Mouse (Mus musculus) skeletal muscle tissue, adult 2 months (tissue): ENCODE measurements at regions not wholly inside any gene's neighbourhood (a gene's known extent, or its start where the extent isn't known, plus 50 kb on each side); places are given as distances from the start of the nearest gene placed in this dataset.

ENCODE experiments used
- DNase-seq: peaks from one replicate; pipeline ENCODE4 v3.0.0-alpha.2; 2012; ENCODE audit warnings: low read depth, low spot score

GRCm38 (mm10) chr12:109272101-109272500 is 180.5 kb upstream of the Dlk1 start:
- DNase-seq = no peak

- no peak for DNase-seq
These were observed 137.8 kb upstream of the Dlk1 start for GRCm38 (mm10) chr12:109314850-109315249.

DNA sequence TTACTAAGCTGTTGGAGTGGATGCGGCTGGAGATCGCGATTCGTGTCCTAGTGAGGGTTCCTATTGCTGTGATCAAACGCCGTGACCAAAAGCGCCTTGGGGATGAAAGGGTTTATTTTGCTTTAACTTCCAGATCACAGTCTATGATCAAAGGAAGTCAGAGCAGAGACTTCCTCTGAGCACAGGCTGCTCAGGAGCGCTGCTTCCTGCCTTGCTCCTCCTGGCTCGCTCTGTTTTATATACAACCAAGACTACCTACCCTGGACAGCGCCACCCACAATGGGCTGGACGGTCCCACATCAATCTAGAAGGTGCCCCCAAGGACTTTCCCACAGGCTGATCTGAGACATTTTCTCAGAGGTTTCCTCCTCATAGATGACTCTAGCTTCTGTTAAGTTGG is 126.6 kb upstream of the Dlk1 start:
- DNase-seq = no peak

GRCm38 (mm10) chr12:109371327-109371726 is 81.3 kb upstream of the Dlk1 start:
- no peak for DNase-seq

DNA sequence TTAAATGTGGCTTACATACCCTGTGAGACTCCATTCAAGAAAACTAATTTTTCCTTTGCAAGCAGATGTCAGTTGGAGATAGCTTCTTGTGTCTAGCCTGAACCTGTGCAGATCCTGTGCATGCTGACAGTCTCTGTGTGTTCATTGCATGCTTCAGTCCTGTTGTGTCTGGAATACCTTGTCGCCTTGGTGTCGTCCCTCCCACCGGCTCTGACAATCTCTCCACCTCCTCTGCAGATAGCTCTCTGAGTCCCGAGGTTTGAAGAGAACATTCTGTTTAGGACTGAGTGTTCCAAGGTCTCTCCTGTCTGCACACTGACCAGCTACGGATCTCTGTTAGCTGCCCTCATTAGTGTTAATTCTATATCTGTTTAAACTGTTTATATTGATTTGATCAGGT is 66.8 kb upstream of the Dlk1 start:
- no peak for DNase-seq

DNA sequence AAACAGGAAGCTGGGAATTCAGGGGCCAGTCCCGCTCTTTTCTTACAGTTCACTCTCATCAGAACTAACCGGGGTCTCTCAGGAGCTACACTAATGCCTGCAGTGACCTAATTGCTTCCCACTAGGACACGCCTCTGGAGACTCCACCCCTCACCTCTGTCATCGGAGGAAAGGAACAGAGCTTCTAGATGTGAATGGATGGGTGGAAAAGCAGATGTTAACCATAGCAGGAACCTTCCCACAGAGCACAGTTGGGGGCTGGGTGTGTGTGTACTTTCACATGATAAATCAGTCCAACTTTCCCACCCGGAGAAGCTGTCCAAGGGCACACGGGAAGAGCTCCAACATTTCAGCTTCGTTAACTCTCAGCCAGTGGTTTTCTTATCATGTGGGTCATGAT is 63.8 kb upstream of the Dlk1 start:
- DNase-seq = no peak

GRCm38 (mm10) chr12:109390388-109390920 is 62.2 kb upstream of the Dlk1 start:
- no peak for DNase-seq

GRCm38 (mm10) chr12:109390978-109391377 is 61.6 kb upstream of the Dlk1 start:
- no peak for DNase-seq

DNA sequence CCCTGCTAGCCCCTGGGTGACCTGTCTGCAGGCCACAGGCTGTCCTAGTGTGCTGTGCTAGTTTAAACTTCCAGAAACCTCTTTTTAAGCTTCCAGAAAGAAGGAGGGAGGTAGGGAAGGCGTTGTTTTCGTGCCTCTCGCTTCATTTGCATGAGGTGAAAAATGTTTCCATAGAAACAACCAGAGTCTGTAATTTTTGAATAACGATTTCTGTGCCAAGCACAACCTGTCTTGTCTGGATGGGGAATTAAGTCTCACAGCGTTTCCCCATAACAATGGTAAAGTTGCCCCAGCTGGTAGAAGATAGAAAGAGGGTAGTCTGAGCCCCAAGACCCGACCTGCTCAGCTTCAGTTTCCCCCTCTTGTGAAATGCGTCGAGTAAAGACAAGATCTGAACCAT is 59.3 kb upstream of the Dlk1 start:
- no peak for DNase-seq

DNA sequence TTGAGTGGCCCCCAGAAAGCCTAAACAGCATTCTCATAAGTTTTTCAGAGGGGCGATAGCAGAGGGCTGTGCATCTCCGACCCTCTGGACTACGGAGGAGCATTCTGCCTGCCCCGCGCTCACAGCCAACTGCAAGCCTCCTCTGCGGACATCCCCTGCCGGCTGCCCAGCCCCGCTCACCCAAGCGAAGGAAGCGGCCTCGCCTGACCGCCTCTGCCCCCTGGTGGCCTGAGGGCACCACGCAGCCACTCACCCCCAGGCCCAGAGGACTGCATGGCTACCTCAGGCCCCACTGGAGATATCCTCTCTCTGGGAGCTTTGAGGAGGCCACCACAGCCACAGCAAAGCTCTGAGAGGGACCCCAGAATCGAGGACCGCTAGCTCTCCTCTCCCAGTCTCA is 58.8 kb upstream of the Dlk1 start:
- DNase-seq = no peak

GRCm38 (mm10) chr12:109394396-109394795 is 58.2 kb upstream of the Dlk1 start:
- no peak for DNase-seq

GRCm38 (mm10) chr12:109396614-109397013 is 56.0 kb upstream of the Dlk1 start:
- no peak for DNase-seq

GRCm38 (mm10) chr12:109397175-109398058 is 55.2 kb upstream of the Dlk1 start:
- DNase-seq = no peak

- no peak for DNase-seq
These were observed 54.1 kb upstream of the Dlk1 start for GRCm38 (mm10) chr12:109398473-109398872.

- DNase-seq = no peak
These were observed 53.7 kb upstream of the Dlk1 start for GRCm38 (mm10) chr12:109398951-109399350.

DNA sequence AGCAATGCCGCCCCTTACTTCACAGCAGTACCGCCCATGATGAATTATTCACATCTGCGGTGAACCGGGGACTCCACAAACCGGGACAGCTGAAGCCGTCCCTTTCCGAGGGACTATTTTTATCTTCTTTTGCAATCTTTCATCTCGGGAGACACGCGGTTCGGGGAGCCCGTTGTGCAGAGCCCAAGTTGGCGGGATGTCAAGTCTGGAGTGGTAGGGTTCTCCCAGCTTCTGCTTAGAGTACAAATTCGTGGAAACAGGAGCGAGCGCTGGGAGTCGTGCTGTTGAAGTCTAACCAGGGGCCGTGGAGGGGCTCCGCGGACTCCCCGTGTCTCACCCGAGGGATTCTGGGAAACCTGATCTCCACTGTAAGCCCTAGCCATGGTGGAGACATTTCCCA is 53.0 kb upstream of the Dlk1 start:
- peak; percentile 65 for DNase-seq

DNA sequence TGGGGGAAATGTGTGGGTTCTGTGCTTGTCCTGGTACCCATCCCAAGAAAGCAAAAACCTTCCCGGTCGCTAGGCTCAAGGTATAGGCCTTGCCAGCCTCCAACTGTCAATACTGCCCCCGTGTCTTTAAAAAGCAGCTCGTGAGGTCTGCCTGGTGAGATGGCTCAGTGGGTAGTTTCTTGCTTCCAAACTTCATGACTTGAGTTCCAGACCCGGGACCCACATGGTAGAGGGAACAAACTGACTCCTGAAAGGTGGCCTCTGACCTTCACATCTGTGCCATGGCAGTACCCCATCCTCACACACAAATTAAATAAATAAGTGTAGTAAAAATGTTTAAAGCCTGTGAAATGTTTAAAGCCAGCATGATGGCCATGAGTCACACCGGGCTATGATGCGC is 52.6 kb upstream of the Dlk1 start:
- no peak for DNase-seq

DNA sequence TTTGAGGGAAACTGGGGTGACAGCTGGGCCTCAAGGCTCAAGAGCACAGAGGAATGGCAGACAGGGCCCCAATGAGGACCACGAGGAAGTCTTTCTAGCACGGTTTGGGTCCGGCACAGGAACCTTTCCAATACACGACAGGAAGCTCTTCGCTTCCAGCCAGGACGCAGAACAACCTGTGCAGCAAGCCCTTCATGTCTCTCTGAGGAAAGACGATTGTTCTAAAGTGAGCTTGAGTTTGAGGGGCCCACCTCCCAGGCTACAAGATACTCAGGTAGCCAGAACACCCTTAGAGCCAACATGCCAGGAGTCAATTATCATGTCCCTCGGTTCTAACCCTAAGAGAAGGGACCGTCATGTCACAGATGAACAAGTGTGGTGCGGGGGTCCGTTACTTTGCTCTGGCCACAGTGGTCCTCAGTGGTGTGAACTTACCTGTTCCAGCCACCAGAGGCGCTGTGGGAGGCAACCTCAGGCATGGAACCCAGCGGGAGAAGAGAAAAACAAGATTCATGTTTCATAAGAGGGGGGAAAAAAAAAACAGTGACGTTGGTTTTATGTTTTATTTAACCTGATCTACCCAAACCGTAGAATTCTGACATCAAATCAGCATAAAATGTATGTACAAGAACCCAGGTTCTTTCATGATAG is 51.6 kb upstream of the Dlk1 start:
- no peak for DNase-seq

- no peak for DNase-seq
These were observed 50.9 kb upstream of the Dlk1 start for GRCm38 (mm10) chr12:109401696-109402095.

- no peak for DNase-seq
These were observed 50.4 kb upstream of the Dlk1 start for GRCm38 (mm10) chr12:109402226-109402625.
